Mouse (Mus musculus): Measurements from ENCODE around the gene Tor3a. TPM values are rescaled to one million over a fixed set of nuclear protein-coding genes. Genes with fewer than 3 reads are reported as not detected.

Tor3a gene
- total and polyA plus RNA-seq, 3 experiments: 6.7 to 9.4 TPM; not detected in 1

- H3K4me3 ChIP-seq (ENCODE audit: control insufficient read depth in 1 of 2, insufficient read depth in 1 of 2, low read depth in 2 of 2, low read length in 2 of 2): peak overlapping the region; percentile 83 to 97
- H3K4me1 ChIP-seq (ENCODE audit: control insufficient read depth in 1 of 2, insufficient read depth in 2 of 2, low read length in 2 of 2): peaks cover 0 to under 1% of the 10 kb centered on the region in 2 experiments; a peak in 1 of 4 replicates
- H3K9me3 ChIP-seq (replicated peaks; ENCODE audit: insufficient read depth, low read length): no peaks in the 10 kb centered on the region
- H3K36me3 ChIP-seq (ENCODE audit: control insufficient read depth in 1 of 2, insufficient read depth in 2 of 2, low read length in 2 of 2): peaks cover 0 to 3% of the 10 kb centered on the region in 2 experiments; a peak in 2 of 4 replicates
- no peaks in the 10 kb centered on the region for H3K27me3 ChIP-seq (ENCODE audit: control insufficient read depth in 1 of 2, insufficient read depth in 2 of 2, low read length in 2 of 2)
- no peaks in the 10 kb centered on the region; the same call in 1 of the 2 replicates for H3K79me2 ChIP-seq (ENCODE audit: control insufficient read depth, insufficient read depth, low read length, poor library complexity)
- H3K9ac ChIP-seq (ENCODE audit: control insufficient read depth, low read depth, low read length, poor library complexity, severe bottlenecking): peak overlapping the region; percentile 82
- TF ChIP-seq BHLHE40 (IDR thresholded peaks at IDR 0.05; ENCODE audit: borderline replicate concordance, low read depth, low read length) (peak; percentile 67; the same call in 1 of the 2 replicates), SMC3 (IDR thresholded peaks at IDR 0.05; ENCODE audit: low read depth, low read length) (no peak), MYB (IDR thresholded peaks at IDR 0.05; ENCODE audit: low read depth, low read length) (no peak), USF1 (IDR thresholded peaks at IDR 0.05; ENCODE audit: low read depth, low read length) (peak; percentile 64), TAL1 (IDR thresholded peaks at IDR 0.05; ENCODE audit: low read length) (no peak), MEF2A (IDR thresholded peaks at IDR 0.05; ENCODE audit: extremely low read depth, insufficient replicate concordance, low read depth, low read length, poor library complexity, severe bottlenecking) (no peak), USF2 (IDR thresholded peaks at IDR 0.05; ENCODE audit: borderline replicate concordance in 1 of 2, insufficient read depth in 1 of 2, low read depth in 1 of 2, low read length in 2 of 2) (no peak), MXI1 (IDR thresholded peaks at IDR 0.05; ENCODE audit: low read depth, low read length) (peak; percentile 93), MYC (IDR thresholded peaks at IDR 0.05; ENCODE audit: low read depth, low read length) (peak; percentile 97), TBP (IDR thresholded peaks at IDR 0.05; ENCODE audit: low read depth, low read length) (no peak), UBTF (IDR thresholded peaks at IDR 0.05; ENCODE audit: borderline replicate concordance, insufficient read depth, low read depth, low read length) (no peak), SIN3A (IDR thresholded peaks at IDR 0.05; ENCODE audit: low read length) (peak; percentile 86), MAX (IDR thresholded peaks at IDR 0.05; ENCODE audit: low read length) (peak; percentile 95), E2F4 (IDR thresholded peaks at IDR 0.05; ENCODE audit: borderline replicate concordance, low read depth, low read length) (no peak; the same call in 1 of the 2 replicates), ZMIZ1 (IDR thresholded peaks at IDR 0.05; ENCODE audit: low read depth, low read length) (no peak), CHD2 (IDR thresholded peaks at IDR 0.05; ENCODE audit: low read length) (peak; percentile 50; the same call in 1 of the 2 replicates), ETS1 (IDR thresholded peaks at IDR 0.05; ENCODE audit: low read depth, low read length) (0 out of 2 replicates have a peak, but pooled peaks have one; percentile 5), HCFC1 (IDR thresholded peaks at IDR 0.05; ENCODE audit: low read depth, low read length) (no peak), ZKSCAN1 (IDR thresholded peaks at IDR 0.05; ENCODE audit: low read depth, low read length) (no peak), TCF12 (IDR thresholded peaks at IDR 0.05; ENCODE audit: low read depth, low read length) (no peak), GABPA (IDR thresholded peaks at IDR 0.05; ENCODE audit: low read depth, low read length) (no peak), KAT2A (conservative IDR thresholded peaks at IDR 0.05; ENCODE audit: low read depth, low read length) (no peak), MAZ (IDR thresholded peaks at IDR 0.05; ENCODE audit: low read depth, low read length) (no peak), ELF1 (IDR thresholded peaks at IDR 0.05; ENCODE audit: low read depth, low read length) (peak; percentile 40; the same call in 1 of the 2 replicates), CHD1 (IDR thresholded peaks at IDR 0.05; ENCODE audit: low read depth, low read length) (no peak; the same call in 1 of the 2 replicates), MAFK (IDR thresholded peaks at IDR 0.05; ENCODE audit: borderline replicate concordance, low read depth, low read length) (no peak), POLR2AphosphoS5 (IDR thresholded peaks at IDR 0.05; ENCODE audit: borderline replicate concordance, low read depth, low read length) (no peak), POLR2A (IDR thresholded peaks at IDR 0.05; ENCODE audit: control insufficient read depth in 1 of 2, insufficient read depth in 1 of 2, low read depth in 1 of 2, low read length in 2 of 2, poor library complexity in 1 of 2) (peak in 1 of 2 experiments; percentile 49; a peak in 1 of 4 replicates), ZNF384 (IDR thresholded peaks at IDR 0.05; ENCODE audit: low read depth, low read length) (no peak), NELFE (IDR thresholded peaks at IDR 0.05; ENCODE audit: low read depth, low read length) (peak; percentile 2; the same call in 1 of the 2 replicates), RAD21 (IDR thresholded peaks at IDR 0.05; ENCODE audit: low read depth, low read length) (no peak), EP300 (IDR thresholded peaks at IDR 0.05; ENCODE audit: low read depth in 1 of 2, low read length in 2 of 2) (no peak)
- peak overlapping the region; percentile 74 for H3K27ac ChIP-seq (ENCODE audit: control insufficient read depth, low read depth, low read length)
- peak; percentile 83 for DNase-seq (ENCODE audit: low read depth, low spot score)
Measured at GRCm38 (mm10) chr1:156672720-156673475, 1.3 kb downstream of the Tor3a start.
